Mouse (Mus musculus) kidney, adult 8-10 months (tissue): ENCODE results near the gene Thap8.

ENCODE experiments used
- DNase-seq, 2 experiments: peaks; one replicate each; pipeline ENCODE4 v3.0.0; 2022

Thap8 gene

DNA sequence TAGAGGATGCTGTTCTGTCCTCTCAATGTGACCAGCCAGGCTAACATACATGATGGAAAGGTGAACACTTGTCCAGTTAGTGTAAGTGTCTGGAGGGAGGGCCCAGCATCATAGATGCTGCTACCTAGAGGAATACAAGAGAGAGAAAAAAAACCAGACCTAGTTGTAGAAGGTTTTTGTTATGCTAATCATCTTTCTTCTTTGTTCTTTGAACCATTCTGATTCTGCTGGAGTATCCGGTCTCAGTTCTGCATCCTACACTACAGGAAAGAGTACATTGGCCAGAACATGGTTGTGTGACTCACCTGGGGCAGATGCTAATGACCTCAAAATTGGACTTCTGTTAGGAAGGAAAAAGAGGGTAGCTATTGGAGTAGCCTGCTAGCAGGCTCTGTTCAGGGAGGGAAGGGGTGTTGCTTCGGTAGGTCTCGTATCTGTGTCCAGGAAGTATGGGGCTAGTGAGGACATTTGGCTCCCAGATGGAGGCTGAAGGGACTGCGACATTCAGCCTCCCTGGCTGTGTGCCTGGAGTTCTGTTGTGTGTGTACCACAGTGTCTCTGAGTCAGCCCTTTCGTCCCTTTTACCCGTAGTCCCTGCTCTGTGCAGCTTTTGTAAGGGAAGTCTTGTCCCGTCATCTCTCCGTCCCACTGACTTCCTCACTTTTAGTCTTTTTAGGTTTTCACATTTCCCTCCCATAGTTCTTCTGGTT lies 7.0 kb downstream of the Thap8 start:
- no peak for DNase-seq

DNA sequence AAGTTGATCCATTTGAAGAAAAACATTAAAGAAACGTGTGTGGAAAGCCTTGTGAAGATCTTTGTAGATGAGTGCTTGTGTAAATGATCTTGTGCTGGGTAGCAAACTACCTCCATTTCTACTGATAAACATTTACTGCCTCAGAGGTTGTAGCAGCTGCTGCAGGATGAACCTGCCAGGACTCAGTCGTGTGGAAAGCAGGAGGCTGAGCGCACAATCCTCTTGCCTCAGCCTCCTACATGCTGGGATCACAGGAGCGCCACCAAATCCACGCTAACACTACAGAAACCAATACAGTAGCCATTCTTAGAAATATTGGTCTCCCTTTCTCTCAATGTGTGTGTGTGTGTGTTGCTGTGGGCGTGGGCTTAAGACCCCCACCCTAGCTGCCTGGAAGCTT lies 8.2 kb downstream of the Thap8 start:
- no peak for DNase-seq

- no peak for DNase-seq
Observed at GRCm38 (mm10) chr7:30289071-30289713, 9.3 kb downstream of the Thap8 start.

GRCm38 (mm10) chr7:30289714-30290399 lies 10.0 kb downstream of the Thap8 start:
- DNase-seq, result no peak

GRCm38 (mm10) chr7:30291215-30292131 lies 11.6 kb downstream of the Thap8 start, which contains the start of gene Clip3:
TSS of gene Clip3 (plus strand) at chr7:30291728.
- no peak for DNase-seq

GRCm38 (mm10) chr7:30293795-30294194 lies 13.9 kb downstream of the Thap8 start:
- DNase-seq, result no peak

DNA sequence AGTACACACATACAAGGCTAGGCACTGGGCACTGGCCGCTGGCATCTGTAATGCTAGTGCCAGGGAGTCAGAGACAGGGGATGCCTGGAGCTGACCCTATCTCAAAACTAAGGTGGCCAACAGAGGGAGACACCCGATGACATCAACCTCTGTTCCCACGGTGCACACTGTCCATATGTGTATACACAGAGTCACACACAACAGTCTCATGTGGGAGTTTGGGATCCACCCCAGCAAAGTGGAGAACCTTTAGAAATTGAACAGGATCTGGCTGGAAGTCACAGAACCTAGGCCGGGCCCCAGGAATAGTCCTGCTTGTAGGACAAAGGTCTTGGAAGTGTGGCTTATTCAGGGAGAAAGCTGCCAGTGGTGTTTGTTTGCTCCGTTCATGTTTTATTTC lies 14.4 kb downstream of the Thap8 start:
- DNase-seq, result no peak

- DNase-seq, result no peak
Observed at GRCm38 (mm10) chr7:30295103-30295502, 15.2 kb downstream of the Thap8 start.

DNA sequence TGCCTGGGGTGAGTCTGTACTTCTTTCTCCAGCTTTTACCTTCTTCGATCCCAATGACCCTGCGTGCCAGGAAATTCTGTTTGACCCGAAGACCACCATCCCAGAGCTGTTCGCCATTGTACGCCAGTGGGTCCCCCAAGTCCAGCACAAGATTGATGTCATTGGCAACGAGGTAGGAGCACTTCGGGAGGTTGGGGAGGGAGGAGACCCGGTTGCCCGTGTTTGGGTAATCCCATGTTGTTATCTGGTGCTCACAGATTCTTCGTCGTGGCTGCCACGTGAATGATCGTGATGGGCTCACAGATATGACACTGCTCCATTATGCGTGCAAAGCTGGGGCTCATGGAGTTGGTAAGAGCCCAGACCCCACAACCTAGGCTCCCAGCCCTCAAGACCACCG lies 16.9 kb downstream of the Thap8 start:
- no peak for DNase-seq

DNA sequence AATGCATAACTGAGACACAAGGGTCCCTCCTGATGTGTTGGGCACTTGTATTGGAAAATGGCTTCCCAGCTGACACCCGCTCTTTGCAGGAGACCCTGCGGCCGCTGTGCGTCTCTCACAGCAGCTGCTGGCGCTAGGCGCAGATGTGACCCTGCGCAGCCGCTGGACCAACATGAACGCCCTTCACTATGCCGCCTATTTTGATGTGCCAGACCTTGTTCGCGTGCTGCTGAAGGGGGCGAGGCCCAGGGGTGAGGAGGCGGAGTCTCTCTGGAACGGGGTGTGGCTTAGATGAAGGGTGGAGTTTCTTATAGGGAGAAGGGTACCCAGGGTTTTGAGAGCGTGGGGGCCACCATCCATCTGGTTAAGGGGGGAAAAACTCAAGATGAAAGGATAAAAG lies 17.4 kb downstream of the Thap8 start:
- no peak for DNase-seq

GRCm38 (mm10) chr7:30300914-30301313 lies 21.0 kb downstream of the Thap8 start:
- DNase-seq, result no peak

DNA sequence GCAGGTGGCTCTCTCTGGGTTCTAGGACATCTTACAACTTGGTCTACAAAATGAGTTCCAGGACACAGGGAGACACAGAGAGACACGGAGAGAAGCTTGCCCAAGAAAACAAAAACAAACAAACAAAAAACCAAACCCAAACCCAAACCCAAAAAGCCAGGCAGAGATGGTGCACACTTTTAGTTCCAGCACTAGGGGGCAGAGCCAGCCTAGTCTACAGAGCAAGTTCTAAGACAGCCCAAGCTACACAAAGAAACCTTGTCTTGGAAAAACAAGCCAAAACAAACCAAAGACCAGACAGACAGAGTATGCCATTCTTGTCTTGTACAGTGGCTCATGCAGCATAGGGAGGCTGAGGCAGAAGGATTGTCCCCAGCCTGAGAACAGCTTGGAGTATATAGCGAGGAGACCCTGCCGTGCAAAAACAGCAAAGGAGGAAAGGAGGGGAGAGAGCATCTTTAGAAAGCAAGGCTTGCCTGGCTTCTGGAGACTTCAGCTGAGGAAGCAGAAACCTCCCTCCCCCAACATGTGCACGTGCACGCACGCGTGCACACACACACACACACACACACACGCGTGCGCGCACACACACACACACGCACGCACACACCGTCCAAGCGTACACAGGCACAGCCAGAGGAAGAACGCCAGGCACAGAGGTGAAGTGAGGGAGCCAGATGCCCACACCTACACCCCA lies 26.3 kb downstream of the Thap8 start:
- DNase-seq, result no peak

DNA sequence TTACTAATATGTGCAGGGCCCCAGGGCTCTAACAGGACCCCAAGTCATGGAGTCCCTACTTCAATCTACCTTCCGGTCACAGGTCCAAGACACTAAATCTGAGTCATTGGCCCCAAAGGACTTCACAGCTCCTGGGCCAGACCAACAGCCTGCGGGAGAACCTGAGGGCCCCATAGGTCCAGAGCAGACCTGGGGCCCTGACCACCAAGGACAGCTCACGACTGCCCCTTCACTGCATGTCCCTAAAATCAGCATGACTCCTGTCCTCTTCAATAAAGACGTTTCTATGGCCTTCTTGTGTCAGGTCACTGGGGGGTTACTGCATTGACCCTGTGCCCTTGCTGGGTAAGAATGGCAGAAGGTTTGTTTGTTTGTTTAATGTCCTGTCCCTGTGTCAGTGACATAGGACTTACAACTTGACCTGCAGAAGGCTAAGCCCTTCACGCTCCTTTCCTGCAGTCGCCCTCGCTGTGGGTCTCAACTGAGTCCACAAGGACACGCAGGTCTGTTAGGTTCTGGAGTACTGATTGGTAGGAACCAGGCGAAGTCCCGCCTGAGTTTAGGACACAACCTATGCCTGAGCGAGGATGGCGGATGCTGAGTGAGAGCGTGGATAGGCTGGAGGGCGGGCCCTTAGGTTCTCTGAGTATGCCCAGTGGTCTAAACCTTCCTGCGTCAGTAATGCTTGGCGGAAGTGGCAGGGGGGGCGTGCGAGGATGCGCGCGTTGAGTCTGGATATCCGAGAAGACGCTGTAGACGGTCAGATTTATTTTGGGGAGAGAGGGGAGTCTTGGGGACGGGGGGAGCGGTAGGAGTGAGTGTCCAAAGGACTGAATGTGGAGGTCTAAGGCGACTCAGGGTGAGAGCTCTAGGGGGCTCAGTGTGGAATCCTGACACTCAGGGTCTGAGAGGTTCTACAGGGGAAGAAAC lies 28.4 kb downstream of the Thap8 start, which contains the start of gene Alkbh6:
Gene Alkbh6 (plus strand): TSS at position 642 of the 930 bp plus-strand sequence.
- DNase-seq, result peak; percentile 96 to 98

- no peak for DNase-seq
Observed at GRCm38 (mm10) chr7:30309395-30310129, 29.7 kb downstream of the Thap8 start.

GRCm38 (mm10) chr7:30310136-30310535 lies 30.2 kb downstream of the Thap8 start:
- peak in 1 of 2 experiments; percentile 46 for DNase-seq

DNA sequence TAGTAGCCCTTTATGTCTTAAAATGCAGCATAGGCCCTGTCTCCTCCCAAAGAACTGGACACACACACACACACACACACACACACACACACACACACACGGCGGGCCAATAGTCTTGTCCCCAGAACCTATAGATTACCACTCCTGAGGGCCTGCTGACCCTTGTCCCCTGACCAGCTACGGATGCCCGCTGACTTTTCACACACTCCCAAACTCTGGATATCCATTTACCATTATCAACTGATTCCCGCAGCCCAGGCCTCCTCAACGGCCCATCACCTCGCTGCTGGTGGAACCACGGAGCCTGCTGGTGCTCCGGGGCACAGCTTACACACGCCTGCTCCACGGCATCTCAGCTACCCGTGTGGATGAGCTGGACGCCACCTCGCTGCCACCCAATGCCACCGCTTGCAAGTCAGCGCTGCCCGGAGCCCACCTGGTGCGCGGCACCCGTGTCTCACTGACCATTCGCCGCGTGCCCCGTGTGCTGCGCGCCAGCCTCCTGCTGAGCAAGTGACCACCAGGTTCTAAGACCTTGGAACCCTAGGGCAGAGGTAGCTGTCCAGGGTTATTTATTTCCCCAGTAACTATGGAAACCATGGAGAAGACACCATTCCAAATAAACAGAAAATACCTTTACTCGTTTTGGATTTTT lies 33.9 kb downstream of the Thap8 start:
- DNase-seq, result peak; percentile 76 to 80

- no peak for DNase-seq
Observed at GRCm38 (mm10) chr7:30314721-30315155, 34.8 kb downstream of the Thap8 start, which contains the start of gene Syne4. TSS of gene Syne4 (plus strand) at chr7:30314807.

GRCm38 (mm10) chr7:30315559-30316529 lies 36.0 kb downstream of the Thap8 start:
- DNase-seq, result no peak
